Mouse (Mus musculus): ENCODE results near the gene Sapcd1.

- TF ChIP-seq CTCF (IDR thresholded peaks at IDR 0.05; ENCODE audit: extremely low read depth, insufficient read depth, insufficient read length, insufficient replicate concordance) (no peak), POLR2A (IDR thresholded peaks at IDR 0.05; ENCODE audit: low read depth, low read length) (no peak)
Observed at GRCm38 (mm10) chr17:35026206-35026605, 1.6 kb downstream of the Sapcd1 start.
